Mouse (Mus musculus): ENCODE data around the gene Pianp.

DNA sequence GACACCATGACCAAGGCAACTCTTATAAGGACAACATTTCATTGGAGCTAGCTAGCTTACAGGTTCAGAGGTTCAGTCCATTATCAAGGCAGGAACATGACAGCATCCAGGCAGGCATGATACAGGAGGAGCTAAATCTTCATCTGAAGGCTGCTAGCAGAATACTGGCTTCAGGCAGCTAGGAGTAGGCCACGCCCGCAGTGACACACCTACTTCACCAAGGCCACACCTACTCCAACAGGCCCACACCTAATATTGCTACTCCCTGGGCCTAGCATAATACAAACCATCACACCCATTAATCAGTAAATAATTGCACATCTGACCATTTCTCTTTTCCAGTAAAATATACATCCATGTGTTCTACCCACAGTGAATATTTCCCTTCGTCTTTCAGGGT lies 21.2 kb downstream of the Pianp start:
- no peak for TF ChIP-seq CTCF (IDR thresholded peaks at IDR 0.05; ENCODE audit: low read depth)
- no peak for TF ChIP-seq EP300 (IDR thresholded peaks at IDR 0.05; ENCODE audit: low read depth)

Data from liver, embryonic 14.5 days (tissue).